Mouse (Mus musculus): ENCODE measurements around the gene Sgcd.

GRCm38 (mm10) chr11:47129992-47130391, 858.8 kb downstream of the Sgcd start:
- TF ChIP-seq ZNF384 (IDR thresholded peaks at IDR 0.05; ENCODE audit: low read depth, low read length) (no peak), MAFK (IDR thresholded peaks at IDR 0.05; ENCODE audit: insufficient read depth, low read depth, low read length) (no peak), CHD2 (IDR thresholded peaks at IDR 0.05; ENCODE audit: low read depth, low read length) (no peak)
